Mouse (Mus musculus) C2C12 (cell line): ENCODE measurements around the gene Pole.

Experiments used
- CTCF ChIP-seq: IDR thresholded peaks from one replicate; pipeline ENCODE4 v1.5.1; 2011; ENCODE audit not compliant: control insufficient read depth, insufficient read depth, insufficient read length
- USF1 ChIP-seq: IDR thresholded peaks from one replicate; pipeline ENCODE4 v1.6.1; 2011; ENCODE audit warnings: low read depth, mild to moderate bottlenecking, control low read depth, moderate library complexity

DNA sequence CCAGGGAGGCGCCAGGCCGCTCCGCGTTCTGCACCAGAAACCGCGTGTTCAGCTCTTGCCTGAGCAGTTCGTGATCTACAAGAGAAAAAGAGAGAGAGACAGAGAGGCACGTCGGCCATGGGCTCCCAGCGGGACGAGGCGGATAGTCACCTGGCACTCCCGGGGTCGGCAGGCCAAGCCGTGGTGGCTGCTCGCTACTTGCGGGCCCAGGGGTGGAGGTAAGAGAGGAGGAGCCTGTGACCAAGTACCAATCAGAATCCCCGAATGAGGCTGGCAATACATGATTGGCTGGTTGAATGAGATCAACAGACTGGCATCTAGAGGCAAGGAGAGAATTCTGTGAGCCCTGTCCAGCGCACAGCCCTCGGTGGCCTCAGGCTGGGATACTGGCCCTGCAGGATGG, 92.1 kb downstream of the Pole start:
- no peak for TF ChIP-seq USF1
- TF ChIP-seq CTCF: no peak
